Mouse (Mus musculus): ENCODE measurements at regions not wholly inside any gene's neighbourhood (a gene's known extent, or its start where the extent isn't known, plus 50 kb on each side); places are given as distances from the start of the nearest gene placed in this dataset.
A peak's percentile ranks its signal among the peaks of the same experiment; 100 is the strongest.

GRCm38 (mm10) chr8:126753059-126753855, 159.5 kb upstream of the Irf2bp2 start:
- DNase-seq (ENCODE audit: low spot score), result no peak
- Histone ChIP-seq H3K36me3 (no peaks in the 10 kb centered on the region), H3K27me3 (ENCODE audit: insufficient read depth, poor library complexity, severe bottlenecking) (no peaks in the 10 kb centered on the region), H3K4me1 (replicated peaks) (peaks cover 12% of the 10 kb centered on the region), H3K27ac (no peak overlapping the region), H3K4me3 (no peak overlapping the region), H3K9me3 (no peaks in the 10 kb centered on the region)
- WGBS, result 74% methylated on average over 4 of the region's 4 CpGs

DNA sequence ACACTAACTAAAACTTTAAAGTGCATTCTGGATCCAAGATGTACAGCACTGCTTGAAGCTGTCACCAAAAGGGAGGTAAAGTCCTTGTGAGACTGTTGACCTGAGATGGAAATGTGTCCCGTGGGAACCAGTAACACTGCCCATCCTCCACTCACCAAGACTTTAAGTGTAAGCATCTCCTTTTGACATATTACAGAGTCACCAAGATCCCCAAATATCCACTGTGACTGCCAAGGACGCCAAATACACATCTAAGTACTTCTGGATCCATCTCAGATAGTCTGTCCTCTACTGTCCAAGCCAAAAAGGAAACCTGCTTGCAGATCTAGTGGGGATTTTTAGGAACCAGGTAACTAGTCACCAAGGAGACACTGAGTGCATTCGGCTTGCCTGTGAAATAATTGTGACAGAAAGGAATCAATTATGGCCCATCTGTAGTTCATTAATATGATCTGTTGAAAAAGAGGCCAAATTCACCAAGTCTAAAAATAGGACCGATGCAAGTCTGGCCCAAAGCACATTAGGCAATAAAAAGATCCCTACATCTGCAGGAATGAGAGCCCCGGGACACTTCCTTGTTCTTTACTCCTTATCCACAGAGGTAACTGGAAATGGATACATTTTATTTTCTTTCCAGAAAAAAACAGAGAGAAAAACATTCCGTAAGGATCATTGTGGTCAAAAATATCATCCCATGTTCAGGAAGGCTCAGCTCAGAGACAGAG, 157.8 kb upstream of the Irf2bp2 start:
- Histone ChIP-seq H3K4me3 (no peak overlapping the region), H3K27me3 (ENCODE audit: insufficient read depth, poor library complexity, severe bottlenecking) (no peaks in the 10 kb centered on the region), H3K36me3 (no peaks in the 10 kb centered on the region), H3K9me3 (no peaks in the 10 kb centered on the region), H3K27ac (no peak overlapping the region), H3K4me1 (replicated peaks) (peaks cover 8% of the 10 kb centered on the region; the same call in 1 of the 2 replicates)
- WGBS, result 79% methylated on average over 6 of the region's 6 CpGs
- DNase-seq (ENCODE audit: low spot score), result no peak

DNA sequence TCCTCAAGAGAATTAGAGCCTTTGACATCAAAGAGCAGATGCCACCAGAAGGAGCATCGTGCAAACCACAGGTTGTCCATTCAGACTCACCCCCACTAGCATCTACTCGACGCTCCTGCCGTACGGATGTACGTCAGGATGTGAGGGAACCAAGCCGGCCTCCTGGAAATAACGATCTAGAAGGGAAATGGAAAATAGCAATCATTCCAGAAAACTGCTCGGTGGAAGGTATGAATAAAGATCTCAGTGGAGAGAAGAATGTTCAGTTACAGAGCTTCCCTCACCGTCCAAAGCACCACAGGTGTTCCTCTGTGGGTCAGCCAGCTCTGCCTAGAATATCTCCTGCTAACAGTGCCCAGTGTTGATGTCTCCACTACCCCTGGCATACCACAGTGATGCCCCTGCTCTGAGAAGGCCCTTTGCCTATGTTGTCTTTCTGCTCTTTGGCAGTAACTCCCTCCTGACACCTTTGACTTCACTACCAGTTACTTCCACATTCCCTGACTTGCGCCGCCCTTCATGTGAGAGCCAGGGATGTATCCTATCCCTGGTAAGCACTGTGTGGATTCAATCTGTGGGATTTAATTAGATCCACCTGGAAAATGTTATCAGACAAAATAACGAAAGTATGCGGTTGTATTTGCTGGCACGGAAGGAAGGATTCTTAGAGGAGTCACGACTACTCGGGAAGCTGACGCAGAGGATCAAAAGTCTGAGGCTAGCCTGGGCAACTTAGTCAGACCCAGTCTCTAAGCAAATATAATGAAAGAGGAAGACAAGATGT, 152.4 kb upstream of the Irf2bp2 start:
- Histone ChIP-seq H3K4me1 (replicated peaks) (peaks cover 20% of the 10 kb centered on the region), H3K4me3 (no peak overlapping the region), H3K9me3 (no peaks in the 10 kb centered on the region), H3K27ac (no peak overlapping the region), H3K27me3 (ENCODE audit: insufficient read depth, poor library complexity, severe bottlenecking) (no peaks in the 10 kb centered on the region), H3K36me3 (no peaks in the 10 kb centered on the region)
- WGBS, result 72% methylated on average over 18 of the region's 18 CpGs
- DNase-seq (ENCODE audit: low spot score), result peak; percentile 22

- Histone ChIP-seq H3K27me3 (ENCODE audit: insufficient read depth, poor library complexity, severe bottlenecking) (no peaks in the 10 kb centered on the region), H3K27ac (no peak overlapping the region), H3K36me3 (no peaks in the 10 kb centered on the region), H3K4me3 (no peak overlapping the region), H3K9me3 (no peaks in the 10 kb centered on the region), H3K4me1 (replicated peaks) (peaks cover 23% of the 10 kb centered on the region)
- 67% methylated on average over 10 of the region's 10 CpGs for WGBS
- no peak for DNase-seq (ENCODE audit: low spot score)
These were observed 151.1 kb upstream of the Irf2bp2 start for GRCm38 (mm10) chr8:126744747-126745382.

DNA sequence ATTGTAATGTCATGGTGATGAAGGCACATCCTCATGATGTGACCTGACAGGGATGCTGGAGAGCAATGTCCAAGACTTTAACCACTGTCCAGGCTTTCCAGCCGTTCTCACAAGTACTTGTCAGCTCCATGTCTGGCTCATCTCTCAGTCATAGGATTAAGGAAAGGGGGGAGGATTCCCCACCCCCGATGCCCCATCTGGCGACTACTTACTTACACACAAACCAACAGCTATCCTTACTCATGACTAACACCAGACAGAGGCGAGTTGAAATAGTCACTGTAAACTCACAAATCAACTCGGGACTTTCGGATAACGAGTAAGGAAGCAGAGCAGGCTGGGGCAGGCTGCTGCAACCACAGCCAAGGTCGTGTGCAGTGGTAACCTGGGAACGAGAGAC, 149.5 kb upstream of the Irf2bp2 start:
- DNase-seq (ENCODE audit: low spot score), result no peak
- H3K27me3 ChIP-seq (ENCODE audit: insufficient read depth, poor library complexity, severe bottlenecking), result no peaks in the 10 kb centered on the region
- H3K36me3 ChIP-seq, result no peaks in the 10 kb centered on the region
- H3K27ac ChIP-seq, result no peak overlapping the region; the same call in 1 of the 2 replicates
- 84% methylated on average over 9 of the region's 9 CpGs for WGBS
- peaks cover 23% of the 10 kb centered on the region for H3K4me1 ChIP-seq (replicated peaks)
- H3K9me3 ChIP-seq, result no peaks in the 10 kb centered on the region
- no peak overlapping the region for H3K4me3 ChIP-seq

GRCm38 (mm10) chr8:126742081-126742480, 148.3 kb upstream of the Irf2bp2 start:
- no peaks in the 10 kb centered on the region for H3K27me3 ChIP-seq (ENCODE audit: insufficient read depth, poor library complexity, severe bottlenecking)
- WGBS, result 87% methylated on average over 3 of the region's 3 CpGs
- H3K9me3 ChIP-seq, result no peaks in the 10 kb centered on the region
- no peak overlapping the region for H3K4me3 ChIP-seq
- peaks cover 29% of the 10 kb centered on the region for H3K4me1 ChIP-seq (replicated peaks)
- DNase-seq (ENCODE audit: low spot score), result no peak
- 0 out of 2 replicates have a peak overlapping the region, but pooled peaks have one; percentile 5 for H3K27ac ChIP-seq
- H3K36me3 ChIP-seq, result no peaks in the 10 kb centered on the region

GRCm38 (mm10) chr8:126741031-126741430, 147.2 kb upstream of the Irf2bp2 start:
- H3K4me1 ChIP-seq (replicated peaks), result peaks cover 39% of the 10 kb centered on the region
- H3K27ac ChIP-seq, result no peak overlapping the region
- no peak for DNase-seq (ENCODE audit: low spot score)
- H3K9me3 ChIP-seq, result no peaks in the 10 kb centered on the region
- no peaks in the 10 kb centered on the region for H3K27me3 ChIP-seq (ENCODE audit: insufficient read depth, poor library complexity, severe bottlenecking)
- 82% methylated on average over 3 of the region's 3 CpGs for WGBS
- H3K36me3 ChIP-seq, result no peaks in the 10 kb centered on the region
- H3K4me3 ChIP-seq, result no peak overlapping the region

- Histone ChIP-seq H3K9me3 (no peaks in the 10 kb centered on the region), H3K27me3 (ENCODE audit: insufficient read depth, poor library complexity, severe bottlenecking) (no peaks in the 10 kb centered on the region)
- WGBS, result 90% methylated on average over 10 of the region's 10 CpGs
These were observed 146.0 kb upstream of the Irf2bp2 start for GRCm38 (mm10) chr8:126739768-126740167.

GRCm38 (mm10) chr8:126737032-126737431, 143.2 kb upstream of the Irf2bp2 start:
- DNase-seq (ENCODE audit: low spot score), result no peak
- Histone ChIP-seq H3K27ac (no peak overlapping the region), H3K27me3 (ENCODE audit: insufficient read depth, poor library complexity, severe bottlenecking) (no peaks in the 10 kb centered on the region)

More at GRCm38 (mm10) chr8:126739768-126740167, 146.0 kb upstream of the Irf2bp2 start:
- Histone ChIP-seq H3K27ac (no peak overlapping the region), H3K4me1 (replicated peaks) (peaks cover 46% of the 10 kb centered on the region), H3K36me3 (no peaks in the 10 kb centered on the region), H3K4me3 (no peak overlapping the region)
- no peak for DNase-seq (ENCODE audit: low spot score)

DNA sequence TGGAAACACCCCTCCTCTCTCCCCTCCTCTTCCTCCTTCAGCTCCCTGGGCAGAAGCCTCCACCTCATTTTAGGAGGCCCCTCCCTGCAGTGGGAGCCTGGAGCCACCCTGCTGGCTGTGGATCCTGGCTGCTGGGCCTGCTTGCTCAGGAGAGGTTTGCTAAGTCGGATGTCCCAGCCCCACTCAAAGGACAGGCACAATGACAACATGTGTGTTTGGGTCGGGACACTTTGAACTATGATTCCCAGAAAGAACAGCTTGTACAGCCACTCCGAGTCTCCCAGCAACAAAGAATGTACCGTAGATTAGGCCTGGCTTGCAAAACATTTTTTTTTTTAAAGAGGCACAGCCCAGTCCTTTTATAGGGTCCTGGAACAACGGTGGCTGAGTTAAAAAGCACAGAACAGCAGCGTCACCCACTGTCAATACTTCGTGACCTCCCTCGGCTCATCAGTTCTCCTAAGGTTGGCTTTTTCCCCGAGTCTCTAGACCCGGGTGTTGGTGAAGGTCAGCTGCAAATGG, 142.7 kb upstream of the Irf2bp2 start:
- peak; percentile 23 for DNase-seq (ENCODE audit: low spot score)
- H3K4me3 ChIP-seq, result no peak overlapping the region; the same call in 1 of the 2 replicates
- peak overlapping the region; percentile 85 for H3K27ac ChIP-seq
- 29% methylated on average over 10 of the region's 10 CpGs for WGBS
- H3K4me1 ChIP-seq (replicated peaks), result peaks cover 52% of the 10 kb centered on the region
- no peaks in the 10 kb centered on the region for H3K36me3 ChIP-seq
- no peaks in the 10 kb centered on the region for H3K27me3 ChIP-seq (ENCODE audit: insufficient read depth, poor library complexity, severe bottlenecking)
- H3K9me3 ChIP-seq, result no peaks in the 10 kb centered on the region

More at GRCm38 (mm10) chr8:126737032-126737431, 143.2 kb upstream of the Irf2bp2 start:
- Histone ChIP-seq H3K36me3 (no peaks in the 10 kb centered on the region), H3K4me3 (no peak overlapping the region), H3K9me3 (no peaks in the 10 kb centered on the region), H3K4me1 (replicated peaks) (peaks cover 57% of the 10 kb centered on the region)
- 73% methylated on average over 5 of the region's 5 CpGs for WGBS

- H3K4me1 ChIP-seq (replicated peaks), result peaks cover 46% of the 10 kb centered on the region
- H3K27me3 ChIP-seq (ENCODE audit: insufficient read depth, poor library complexity, severe bottlenecking), result no peaks in the 10 kb centered on the region
- no peaks in the 10 kb centered on the region for H3K36me3 ChIP-seq
- WGBS, result 36% methylated on average over 25 of the region's 25 CpGs
- no peak overlapping the region; the same call in 1 of the 2 replicates for H3K4me3 ChIP-seq
- H3K27ac ChIP-seq, result peak overlapping the region; percentile 85
- H3K9me3 ChIP-seq, result no peaks in the 10 kb centered on the region
- peak; percentile 46 for DNase-seq (ENCODE audit: low spot score)
These were observed 142.0 kb upstream of the Irf2bp2 start for GRCm38 (mm10) chr8:126735488-126736440.

Data from hindbrain, embryonic 10.5 days (tissue).